14 mouse cellular contexts compared by ENCODE assay signal in the genomic region with DNA sequence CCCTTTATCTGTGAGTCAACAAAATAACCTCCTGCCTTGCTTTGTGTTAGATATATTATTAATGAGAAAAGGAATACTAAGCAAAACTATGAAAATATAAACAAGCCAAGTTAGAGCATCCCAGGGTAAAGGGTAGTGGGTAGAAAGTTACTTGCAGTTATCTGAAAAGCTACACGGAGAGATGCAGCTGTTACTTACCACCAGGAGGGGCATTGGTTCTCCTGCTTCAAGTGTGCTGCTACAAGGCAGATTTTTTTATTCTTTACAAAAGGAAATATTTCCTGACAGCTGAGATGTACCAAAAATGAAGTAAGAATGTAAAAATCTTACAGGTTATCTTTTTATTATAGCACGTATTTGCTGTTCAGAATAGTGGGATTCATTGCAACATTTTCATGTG.
"Had no signal": no experiment of that assay in that cellular context is flagged by ENCODE, and none has a peak within 500 bp of the region (broad histone marks: within the 10 kb centered on the region; RNA-seq: fewer than 3 reads in every experiment).

No protein-coding gene starts in this region.

- DNase-seq: kidney, adult 9 months; kidney, postnatal 14 days; layer of hippocampus, adult 9-11 months; right cerebral cortex, postnatal 14 days; thymus, postnatal 4 days had no signal

- ATAC-seq: intestine, embryonic 16.5 days; midbrain, embryonic 16.5 days had no signal

- H3K27ac ChIP-seq: limb, embryonic 10.5 days; liver, embryonic 15.5 days; lung, embryonic 15.5 days; macrophage had no signal

- H3K4me2 ChIP-seq: liver, embryonic 11.5 days; liver, embryonic 15.5 days; lung, embryonic 15.5 days; midbrain, embryonic 11.5 days had no signal

- H3K9ac ChIP-seq: liver, embryonic 15.5 days; lung, embryonic 15.5 days had no signal

- H3K36me3 ChIP-seq: limb, embryonic 10.5 days; liver, embryonic 15.5 days; lung, embryonic 15.5 days had no signal

- H3K4me1 ChIP-seq: limb, embryonic 10.5 days; liver, embryonic 15.5 days; lung, embryonic 15.5 days; megakaryocyte, embryonic 14.5 days had no signal

- H3K27me3 ChIP-seq: liver, embryonic 15.5 days; lung, embryonic 15.5 days; megakaryocyte, embryonic 14.5 days had no signal

- H3K9me3 ChIP-seq: limb, embryonic 10.5 days; liver, embryonic 15.5 days; lung, embryonic 15.5 days had no signal

- H3K4me3 ChIP-seq: limb, embryonic 10.5 days; liver, embryonic 15.5 days; lung, embryonic 15.5 days; megakaryocyte, embryonic 14.5 days had no signal
